Mouse (Mus musculus) C2C12 (cell line): ENCODE data around the gene B9d2. TPM values are rescaled to one million over a fixed set of nuclear protein-coding genes. Genes with fewer than 3 reads are reported as not detected.
"Not testable (repeated sequence)": the region's sequence is repeated elsewhere in the genome, so short reads cannot be mapped to it uniquely, and the experiment has no call there.

Experiments
- H3K27me3 ChIP-seq: one replicate; pipeline ENCODE4 v1.6.1; 2011; ENCODE audit not compliant: control insufficient read depth, insufficient read depth, insufficient read length
- H3K36me3 ChIP-seq: one replicate; pipeline ENCODE4 v1.6.1; 2011; ENCODE audit not compliant: control insufficient read depth, insufficient read depth
- H3K4me3 ChIP-seq: one replicate; pipeline ENCODE4 v1.5.1; 2011; ENCODE audit warnings: mild to moderate bottlenecking, control low read depth; ENCODE audit not compliant: poor library complexity, insufficient read depth, severe bottlenecking
- H3K79me2 ChIP-seq: one replicate; pipeline ENCODE4 v1.6.1; 2011; ENCODE audit not compliant: control insufficient read depth, insufficient read depth
- H3K79me3 ChIP-seq: one replicate; pipeline ENCODE4 v1.6.1; 2011; ENCODE audit warnings: low read depth, control low read depth
- H3ac ChIP-seq: one replicate; pipeline ENCODE3; 2011; ENCODE audit warnings: low read depth; ENCODE audit not compliant: control insufficient read depth, insufficient read length
- CEBPB ChIP-seq: IDR thresholded peaks from one replicate; pipeline ENCODE4 v1.6.1; 2011; ENCODE audit warnings: low read depth, mild to moderate bottlenecking, control low read depth, moderate library complexity
- CTCF ChIP-seq: IDR thresholded peaks from one replicate; pipeline ENCODE4 v1.5.1; 2011; ENCODE audit not compliant: control insufficient read depth, insufficient read depth, insufficient read length
- FOSL1 ChIP-seq: IDR thresholded peaks from one replicate; pipeline ENCODE4 v1.8.0; 2011; ENCODE audit warnings: mild to moderate bottlenecking, low read length; ENCODE audit not compliant: poor library complexity, insufficient read depth, severe bottlenecking
- MAX ChIP-seq: IDR thresholded peaks from one replicate; pipeline ENCODE4 v1.6.1; 2011; ENCODE audit warnings: mild to moderate bottlenecking, control low read depth
- MYOD1 ChIP-seq: IDR thresholded peaks from one replicate; pipeline ENCODE4 v1.6.1; 2011; ENCODE audit warnings: low read depth; ENCODE audit not compliant: control insufficient read depth, insufficient read length
- MYOG ChIP-seq: IDR thresholded peaks from one replicate; pipeline ENCODE4 v1.6.1; 2011; ENCODE audit not compliant: control insufficient read depth, insufficient read length; ENCODE audit errors: extremely low read depth
- USF1 ChIP-seq: IDR thresholded peaks from one replicate; pipeline ENCODE4 v1.6.1; 2011; ENCODE audit warnings: low read depth, mild to moderate bottlenecking, control low read depth, moderate library complexity
- polyA plus RNA-seq: library from polyadenylated mRNA; unstranded; fragments of >200 nt; fragmentation: generic; extraction: Trizol; gene quantifications from one replicate; pipeline ENCODE4 v1.2.1, GENCODE M21; 2012; ENCODE audit warnings: missing spikeins

The B9d2 gene
- polyA plus RNA-seq, 1 experiment = 33.0 TPM

DNA sequence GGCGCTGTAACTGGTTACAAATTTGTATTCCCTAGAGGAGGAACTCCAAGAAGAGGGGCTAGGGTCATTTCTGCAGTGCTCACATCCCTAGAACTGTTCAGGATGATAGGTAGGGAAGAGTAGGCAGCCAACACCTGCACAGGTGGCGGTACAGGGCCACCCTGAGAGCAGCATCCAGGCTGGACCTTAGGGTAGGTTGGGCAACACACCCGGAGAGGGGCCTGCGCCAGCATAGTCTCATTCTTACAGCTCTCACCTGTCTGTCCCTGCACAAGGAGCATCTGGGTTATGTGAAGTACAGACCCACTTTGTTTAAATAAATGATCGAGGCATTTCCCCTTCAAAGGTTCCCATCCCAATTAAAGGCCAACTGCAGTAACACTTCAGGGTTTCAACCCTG, 40.2 kb downstream of the B9d2 start:
- H3K36me3 ChIP-seq = peaks cover 40% of the 10 kb centered on the region

DNA sequence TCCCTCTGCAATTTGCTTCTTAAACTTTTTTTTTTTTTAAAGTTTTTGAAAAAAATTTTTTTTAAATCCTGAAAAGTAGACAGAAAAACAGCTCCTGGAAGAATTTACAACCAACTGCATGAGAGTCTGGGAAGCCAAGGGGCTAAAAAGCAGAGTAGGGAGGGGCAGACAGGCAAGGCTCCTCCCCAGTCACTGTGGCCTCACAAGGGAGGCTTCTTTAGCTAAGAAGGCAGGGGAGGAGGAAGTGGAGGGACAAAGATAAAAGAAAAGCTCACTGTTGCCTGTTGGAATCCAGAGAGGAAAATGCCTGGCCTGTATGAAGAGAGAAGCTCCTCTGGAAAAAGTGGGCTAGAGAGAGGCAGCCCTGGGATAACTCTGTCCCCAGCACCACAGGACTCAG, 41.2 kb downstream of the B9d2 start:
- H3K36me3 ChIP-seq = peaks cover 41% of the 10 kb centered on the region
- not testable (repeated sequence) for H3K4me3 ChIP-seq

More for the DNA sequence above, 40.2 kb downstream of the B9d2 start:
- Histone ChIP-seq H3K79me2 (peaks cover 30% of the 10 kb centered on the region), H3K79me3 (peaks cover 17% of the 10 kb centered on the region), H3ac (no peak overlapping the region), H3K4me3 (no peak overlapping the region), H3K27me3 (no peaks in the 10 kb centered on the region)
- TF ChIP-seq MYOD1 (no peak), FOSL1 (no peak), MYOG (no peak)

DNA sequence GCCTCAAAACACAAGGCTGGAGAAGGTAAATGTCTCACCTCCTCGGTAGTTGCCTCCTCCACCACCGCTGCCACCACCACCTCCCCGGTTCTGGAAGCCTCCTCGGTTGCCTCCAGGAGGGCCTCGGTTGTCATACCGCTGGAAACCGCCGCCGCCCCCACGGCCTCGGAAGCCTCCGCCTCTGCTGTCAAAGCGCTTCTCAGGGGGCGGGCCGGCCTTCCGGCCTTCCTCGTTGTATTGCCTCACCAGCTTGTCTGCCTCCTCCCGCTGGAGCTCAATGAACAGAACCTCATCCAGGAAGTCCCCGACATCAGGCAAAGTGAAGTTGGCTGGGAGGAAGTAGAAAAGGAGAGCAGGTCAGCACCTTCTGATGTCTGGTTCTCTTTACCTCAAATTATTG, 45.3 kb downstream of the B9d2 start:
- Histone ChIP-seq H3ac (no peak overlapping the region), H3K4me3 (no peak overlapping the region), H3K27me3 (no peaks in the 10 kb centered on the region), H3K36me3 (peaks cover 68% of the 10 kb centered on the region), H3K79me3 (no peaks in the 10 kb centered on the region), H3K79me2 (no peaks in the 10 kb centered on the region)
- no peak for TF ChIP-seq CEBPB
- no peak for TF ChIP-seq MAX
- no peak for TF ChIP-seq FOSL1
- no peak for TF ChIP-seq MYOD1
- TF ChIP-seq USF1 = no peak
- no peak for TF ChIP-seq CTCF
- TF ChIP-seq MYOG = no peak

More for the DNA sequence above, 41.2 kb downstream of the B9d2 start:
- peaks cover 20% of the 10 kb centered on the region for H3K79me2 ChIP-seq
- H3K79me3 ChIP-seq = peaks cover 15% of the 10 kb centered on the region
- H3K27me3 ChIP-seq, H3ac ChIP-seq: not testable (repeated sequence)

DNA sequence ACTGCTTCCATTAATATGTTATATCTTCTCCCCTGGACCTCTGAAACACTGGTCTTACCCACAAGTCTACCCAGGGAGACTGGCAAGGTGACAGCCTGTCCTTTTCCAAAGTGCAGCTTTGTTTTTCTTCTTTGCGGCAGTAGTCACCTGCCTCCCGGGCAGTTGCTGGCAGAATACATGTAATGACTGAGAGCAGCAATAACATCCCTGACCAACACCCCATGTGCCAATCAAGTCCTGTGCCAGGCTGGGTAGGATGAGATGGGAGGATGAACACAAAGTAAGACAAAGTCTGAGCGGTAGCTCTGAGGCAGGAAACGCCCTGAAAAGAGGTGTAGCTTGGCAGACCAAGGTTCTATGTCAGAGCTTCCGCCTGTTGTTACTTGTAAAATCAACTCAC, 47.2 kb downstream of the B9d2 start:
- H3K27me3 ChIP-seq = no peaks in the 10 kb centered on the region
- H3K79me3 ChIP-seq = no peaks in the 10 kb centered on the region
- peaks cover 85% of the 10 kb centered on the region for H3K36me3 ChIP-seq
- H3K79me2 ChIP-seq = no peaks in the 10 kb centered on the region
- H3ac ChIP-seq = no peak overlapping the region
- TF ChIP-seq FOSL1 (no peak), MYOG (no peak), CEBPB (no peak), CTCF (no peak), MYOD1 (no peak)
- H3K4me3 ChIP-seq = no peak overlapping the region

DNA sequence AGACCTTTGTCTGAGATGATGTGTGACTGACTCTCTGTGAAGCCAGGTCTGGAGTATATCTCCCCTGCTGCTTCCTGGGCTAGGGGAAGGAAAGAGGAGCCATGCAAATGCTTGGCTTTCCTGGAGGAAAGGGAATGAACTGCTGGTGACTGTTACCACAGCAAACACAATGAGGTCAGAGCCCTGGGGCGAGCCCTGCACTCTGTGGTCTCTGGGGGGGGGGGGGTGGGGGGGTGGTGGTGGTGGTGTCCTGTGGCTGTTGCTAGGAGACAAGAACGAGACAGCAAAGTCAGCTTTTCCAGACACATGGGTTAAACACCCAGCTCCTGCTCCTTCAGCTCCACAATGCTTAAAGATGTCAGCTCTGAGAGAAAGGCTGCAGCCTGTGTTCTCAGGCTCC, 48.8 kb downstream of the B9d2 start:
- Histone ChIP-seq H3ac (no peak overlapping the region), H3K27me3 (no peaks in the 10 kb centered on the region), H3K79me3 (no peaks in the 10 kb centered on the region), H3K79me2 (no peaks in the 10 kb centered on the region), H3K4me3 (no peak overlapping the region), H3K36me3 (peaks cover 87% of the 10 kb centered on the region)
- TF ChIP-seq MYOG = no peak

DNA sequence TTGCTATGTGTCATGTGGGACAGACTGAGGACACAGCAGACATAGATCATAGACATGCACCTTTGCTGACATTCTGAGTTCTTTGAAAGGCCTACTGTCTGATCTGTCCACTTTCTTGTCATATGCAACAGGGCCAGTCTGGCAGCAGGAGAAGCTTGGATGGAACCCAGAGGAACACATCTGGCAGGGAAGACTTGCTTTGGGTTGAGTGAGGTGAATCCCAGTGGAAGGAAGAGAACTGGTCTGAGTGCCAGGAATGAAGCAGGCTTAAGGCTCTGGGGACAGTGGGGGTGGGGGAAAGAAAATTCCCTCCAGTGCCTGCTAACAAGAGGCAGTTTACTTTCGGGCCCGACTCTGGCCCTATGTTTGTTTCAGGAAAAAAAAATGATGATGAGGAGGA, 49.3 kb downstream of the B9d2 start:
- Histone ChIP-seq H3K79me3 (no peaks in the 10 kb centered on the region), H3K79me2 (no peaks in the 10 kb centered on the region), H3K27me3 (no peaks in the 10 kb centered on the region), H3ac (no peak overlapping the region), H3K36me3 (peaks cover 87% of the 10 kb centered on the region), H3K4me3 (no peak overlapping the region)
- TF ChIP-seq USF1 (no peak), MYOD1 (no peak), CEBPB (no peak), MAX (no peak), FOSL1 (no peak), CTCF (no peak), MYOG (no peak)
